Mouse (Mus musculus): ENCODE measurements around the gene Dnajb4.

GRCm38 (mm10) chr3:152179285-152179684 lies 30.8 kb downstream of the Dnajb4 start:
- TF ChIP-seq CTCF (IDR thresholded peaks at IDR 0.05; ENCODE audit: low read depth) (no peak), EP300 (IDR thresholded peaks at IDR 0.05; ENCODE audit: low read depth) (no peak)
